Mouse (Mus musculus) MEL (cell line): Measurements from ENCODE around the gene Cyth4.

Experiments used
- CHD1 ChIP-seq: IDR thresholded peaks from 2 replicates; pipeline ENCODE4 v1.6.1; 2012; ENCODE audit warnings: low read depth, mild to moderate bottlenecking, inconsistent platforms, low read length, improper control_type of control experiment
- POLR2AphosphoS5 ChIP-seq: IDR thresholded peaks from 2 replicates; pipeline ENCODE4 v1.6.1; 2012; ENCODE audit warnings: low read depth, borderline replicate concordance, mild to moderate bottlenecking, inconsistent platforms, low read length, moderate library complexity, mixed read lengths
- ZKSCAN1 ChIP-seq: IDR thresholded peaks from 2 replicates; pipeline ENCODE4 v1.6.1; 2012; ENCODE audit warnings: low read depth, mild to moderate bottlenecking, inconsistent platforms, low read length, improper control_type of control experiment, moderate library complexity
- ZNF384 ChIP-seq: IDR thresholded peaks from 2 replicates; pipeline ENCODE4 v1.6.1; 2012; ENCODE audit warnings: low read depth, mild to moderate bottlenecking, inconsistent platforms, low read length, improper control_type of control experiment

GRCm38 (mm10) chr15:78563344-78563743, 33.5 kb upstream of the Cyth4 start:
- no peak for TF ChIP-seq ZNF384
- TF ChIP-seq POLR2AphosphoS5, result peak; percentile 79; the same call in 1 of the 2 replicates
- no peak for TF ChIP-seq ZKSCAN1
- TF ChIP-seq CHD1, result no peak
